Mouse (Mus musculus): ENCODE results near the gene Hectd2.
A peak's percentile ranks its signal among the peaks of the same experiment; 100 is the strongest.

The Hectd2 gene

DNA sequence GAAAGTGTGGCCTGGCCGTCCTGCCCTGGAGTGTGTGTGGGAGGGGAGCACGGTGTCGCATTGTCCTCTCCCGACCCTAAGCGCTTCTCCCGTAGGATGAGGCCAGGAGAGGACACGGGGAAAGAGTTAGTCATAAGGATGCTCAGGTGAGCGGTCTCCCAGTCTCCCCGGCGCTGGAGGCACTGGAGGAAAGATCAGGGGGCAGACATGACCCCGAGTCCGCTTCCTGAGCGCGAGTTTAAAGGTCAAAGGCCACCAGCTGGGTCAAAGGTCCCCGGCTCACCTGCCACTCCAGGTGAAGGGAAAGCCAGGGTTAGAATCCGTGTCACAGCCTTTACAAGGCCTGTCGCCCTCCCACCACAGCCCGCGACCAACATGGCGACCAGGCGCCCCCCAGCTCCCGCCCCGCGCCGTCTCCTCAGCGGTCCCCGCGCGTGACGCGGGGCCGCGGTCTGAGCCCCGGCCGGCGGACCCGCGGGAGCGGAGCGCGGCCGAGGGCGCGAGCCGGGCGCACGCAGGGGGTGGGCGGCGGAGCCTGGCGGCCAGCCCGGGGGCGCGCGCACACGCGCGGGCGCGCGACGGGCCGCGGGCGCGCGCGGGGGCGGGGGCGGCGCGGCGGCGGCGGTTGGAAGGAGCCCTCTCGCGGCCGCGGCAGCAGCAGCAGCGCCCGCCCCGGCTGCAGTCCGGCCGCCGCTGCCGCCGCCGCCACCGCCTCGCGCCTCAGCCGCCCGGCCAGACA, at the start of gene Hectd2:
Gene Hectd2 (plus strand): TSS at position 594 of the 739 bp plus-strand sequence.
- no peak for DNase-seq (ENCODE audit: low read depth, low spot score)

DNA sequence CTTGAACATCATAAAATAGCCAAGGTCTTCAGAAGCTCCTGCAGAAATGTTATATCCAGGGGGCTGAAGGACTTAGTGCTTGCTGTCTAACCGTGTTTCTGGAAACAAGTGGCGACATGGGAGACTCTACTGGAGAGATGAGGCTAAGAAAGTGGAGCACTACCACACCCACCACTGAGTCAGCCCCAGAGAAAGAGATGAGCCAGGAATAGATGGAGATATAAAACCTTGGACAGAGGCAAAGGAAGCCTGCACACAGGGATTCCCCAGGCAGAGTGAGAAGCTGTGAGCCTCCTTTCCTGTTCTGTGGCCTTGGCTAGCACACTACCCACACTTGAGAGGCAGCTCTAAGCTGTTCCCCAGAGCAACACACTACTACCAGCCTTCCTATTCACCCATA, 49.7 kb upstream of the Hectd2 start:
- DNase-seq (ENCODE audit: low read depth, low spot score), result no peak

DNA sequence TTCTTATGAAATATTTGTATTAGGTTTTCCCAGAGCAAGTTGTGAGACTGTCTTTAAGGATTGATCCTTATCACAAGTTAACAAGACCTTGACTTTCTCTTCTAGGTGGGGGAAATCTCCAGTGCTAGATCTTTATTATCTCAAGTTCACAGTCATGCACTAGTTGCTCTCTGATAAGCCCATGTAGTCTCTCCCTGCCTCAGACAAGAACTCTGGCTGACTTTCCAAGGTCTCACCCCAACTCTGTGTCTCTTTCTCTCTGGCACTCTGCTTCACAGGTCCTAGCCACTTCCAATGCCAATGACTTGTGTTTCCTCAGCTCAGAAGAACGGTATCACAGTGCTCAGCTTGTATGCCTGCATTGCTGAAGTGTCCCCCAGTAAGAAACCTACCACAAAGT, 43.1 kb upstream of the Hectd2 start:
- no peak for DNase-seq (ENCODE audit: low read depth, low spot score)

DNA sequence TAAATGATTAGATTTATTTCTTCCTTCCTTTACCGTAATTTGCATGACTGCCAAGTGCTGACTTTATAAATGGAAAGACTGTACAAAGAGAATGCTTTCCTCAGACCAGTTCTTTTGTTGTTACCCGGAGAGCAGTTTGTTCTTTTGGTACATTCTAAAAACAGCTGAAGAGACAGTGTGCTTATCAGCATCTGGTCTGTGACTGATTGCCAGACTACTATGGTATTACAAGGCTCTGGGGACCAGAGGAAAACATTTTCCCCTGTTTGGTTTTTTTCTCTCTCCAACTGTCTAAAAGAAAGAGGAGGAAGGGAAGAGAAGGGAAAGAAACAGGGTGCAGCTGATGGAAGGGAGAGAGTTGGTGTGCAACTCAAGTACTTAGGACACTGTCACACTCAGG, 36.0 kb upstream of the Hectd2 start:
- no peak for DNase-seq (ENCODE audit: low read depth, low spot score)

DNA sequence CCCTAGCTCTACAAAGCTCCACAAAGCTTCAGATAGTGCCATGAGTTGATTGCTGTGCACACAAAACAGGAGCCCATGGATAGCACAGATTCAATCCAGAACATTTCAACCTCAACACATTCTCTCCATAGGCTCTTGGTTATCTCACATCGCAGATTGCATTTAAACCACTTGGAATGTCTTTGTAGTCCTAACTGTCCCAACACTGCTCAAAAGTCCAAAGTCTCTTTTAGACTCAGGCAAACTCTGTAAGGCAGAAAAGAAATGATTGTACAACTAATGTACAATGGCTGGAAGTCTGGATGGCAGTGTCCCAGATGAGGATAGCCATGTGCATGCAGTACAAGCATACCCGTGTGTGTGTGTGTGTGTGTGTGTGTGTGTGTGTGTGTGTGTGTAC, 32.9 kb upstream of the Hectd2 start:
- no peak for DNase-seq (ENCODE audit: low read depth, low spot score)

DNA sequence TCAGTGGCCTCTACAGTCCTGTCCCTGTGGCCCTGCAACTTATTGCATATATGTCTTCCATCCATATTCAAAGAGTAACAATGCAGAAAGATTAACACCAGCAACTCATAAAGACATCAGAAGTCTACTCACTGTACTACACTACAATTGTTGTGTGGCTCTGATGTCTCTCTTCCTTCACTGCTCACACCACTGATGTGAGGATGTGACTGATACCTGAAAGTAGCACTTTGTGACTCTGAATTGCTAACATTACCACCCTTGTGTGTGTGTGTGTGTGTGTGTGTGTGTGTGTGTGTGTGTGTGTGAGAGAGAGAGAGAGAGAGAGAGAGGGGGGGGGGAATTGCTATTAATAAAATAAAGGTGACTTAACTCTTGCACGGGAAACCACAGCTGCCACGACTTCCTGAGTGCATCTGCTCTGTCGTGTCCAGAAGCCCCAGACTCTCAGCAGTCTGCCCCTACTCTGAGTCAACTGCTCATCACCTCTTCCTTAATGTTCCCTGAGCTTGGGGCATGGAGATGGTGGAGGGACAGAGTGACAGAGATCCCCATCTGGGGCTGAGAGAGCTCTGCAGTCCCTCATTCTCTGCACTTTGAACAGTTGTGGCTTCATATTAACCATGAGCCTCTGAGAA, 31.8 kb upstream of the Hectd2 start:
- no peak for DNase-seq (ENCODE audit: low read depth, low spot score)

DNA sequence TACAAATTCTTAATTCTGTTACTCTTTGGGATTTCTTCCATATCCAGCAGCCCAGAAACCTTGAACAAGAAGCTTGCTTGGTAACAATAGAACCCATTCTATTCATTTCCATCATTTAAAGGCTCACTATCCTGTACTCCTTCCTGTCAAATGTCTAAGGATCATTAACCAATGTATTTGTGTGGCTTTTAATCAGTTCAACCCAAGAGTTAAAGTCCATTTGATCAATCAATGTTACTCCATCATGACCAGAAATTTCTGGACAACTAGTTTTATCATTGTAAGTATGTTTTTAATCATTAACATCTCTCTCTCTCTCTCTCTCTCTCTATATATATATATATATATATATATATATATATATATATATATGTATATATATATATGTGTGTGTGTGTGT, 29.4 kb upstream of the Hectd2 start:
- no peak for DNase-seq (ENCODE audit: low read depth, low spot score)

DNA sequence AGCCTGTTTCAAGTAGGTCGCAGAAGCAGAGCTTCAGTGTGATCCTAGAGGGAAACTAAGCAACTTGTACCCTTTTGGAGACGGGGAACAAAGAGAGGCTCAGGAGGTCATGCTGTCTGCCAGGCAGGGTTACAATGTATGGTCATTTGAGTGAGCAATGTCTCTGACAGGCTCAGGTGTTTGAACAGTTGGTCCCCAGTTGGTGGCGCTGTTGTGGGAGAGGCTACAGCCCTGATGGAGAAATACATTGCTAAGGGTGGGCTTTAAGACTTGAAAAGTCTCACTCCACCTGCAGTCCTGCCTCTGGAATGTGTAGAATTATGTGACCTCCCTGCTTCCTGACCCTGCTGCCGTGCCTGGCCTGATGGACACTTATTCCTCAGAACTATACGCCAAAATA, 21.4 kb upstream of the Hectd2 start:
- DNase-seq (ENCODE audit: low read depth, low spot score), result no peak

DNA sequence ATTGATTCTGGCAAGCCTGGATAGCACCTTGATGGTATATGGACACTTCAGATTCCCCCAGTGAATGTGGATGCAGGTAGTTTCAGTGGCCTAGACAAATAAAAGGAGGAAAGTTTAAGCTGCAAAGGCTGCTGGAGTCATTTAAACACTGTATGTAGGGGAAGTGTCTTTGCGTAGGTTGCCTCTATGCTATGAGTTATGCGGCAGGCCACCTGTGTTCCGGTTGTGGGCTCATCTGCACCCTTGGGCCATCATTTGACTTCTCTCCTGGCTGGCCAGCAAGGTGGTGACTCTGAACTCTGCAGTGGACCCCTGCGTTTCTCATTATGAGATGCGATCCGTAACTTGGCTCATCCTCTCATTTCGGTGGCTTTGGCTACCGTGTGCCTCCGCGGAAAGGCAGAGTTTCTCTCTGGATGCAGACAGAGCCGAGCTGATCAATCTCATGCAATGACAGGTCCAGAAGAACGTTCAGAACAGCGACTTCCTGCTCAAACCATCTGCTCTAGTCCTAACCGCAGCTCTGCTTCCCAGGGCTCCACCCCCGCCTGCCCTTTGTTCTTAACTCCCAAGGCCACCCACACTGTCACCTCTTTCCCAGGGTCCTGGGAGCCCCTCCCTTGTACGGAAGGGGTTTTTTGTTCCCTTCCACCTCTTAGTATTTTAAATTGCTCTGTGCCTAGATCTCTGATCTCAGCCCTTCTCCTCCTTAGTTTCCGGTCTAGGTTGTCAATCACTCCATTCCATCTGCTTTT, 20.3 kb upstream of the Hectd2 start:
- no peak for DNase-seq (ENCODE audit: low read depth, low spot score)

DNA sequence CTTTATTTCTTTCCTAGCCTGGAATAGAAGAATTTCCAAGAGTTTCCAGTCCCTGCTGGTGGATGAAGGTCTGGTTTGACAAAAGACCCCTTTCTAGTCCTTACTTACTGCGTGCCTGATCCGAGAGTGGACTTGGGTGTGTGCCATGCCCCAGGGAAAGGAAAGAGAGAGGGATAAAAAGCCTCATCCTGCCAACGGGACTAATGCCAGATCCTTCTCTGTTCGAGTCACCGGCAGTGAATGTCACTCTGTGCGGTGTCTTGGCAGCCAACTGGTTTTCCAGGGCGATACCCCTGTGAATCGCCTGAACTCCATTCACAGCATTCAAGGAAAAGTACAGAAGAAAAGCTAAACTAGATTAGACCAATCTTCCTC, 19.7 kb upstream of the Hectd2 start:
- peak; percentile 82 for DNase-seq (ENCODE audit: low read depth, low spot score)

DNA sequence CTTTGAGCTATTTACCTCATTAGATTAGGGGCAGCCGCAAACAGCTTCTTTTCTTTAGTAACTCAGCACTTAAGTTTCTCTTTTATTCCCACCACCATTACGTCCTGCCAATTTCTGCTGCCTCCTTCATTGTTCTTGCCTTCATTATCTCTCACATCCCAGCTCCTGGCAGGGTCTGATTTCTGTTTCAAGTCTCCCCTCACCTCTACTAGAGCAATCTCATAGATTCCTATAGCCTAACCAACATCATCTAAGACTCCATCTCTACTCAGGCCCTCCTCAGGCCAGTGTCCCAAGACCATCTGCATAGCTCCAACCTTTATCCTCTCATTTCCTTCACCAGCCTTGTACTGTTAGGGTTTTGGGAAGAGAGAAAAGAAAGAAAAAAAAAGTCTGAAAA, 19.3 kb upstream of the Hectd2 start:
- DNase-seq (ENCODE audit: low read depth, low spot score), result no peak

DNA sequence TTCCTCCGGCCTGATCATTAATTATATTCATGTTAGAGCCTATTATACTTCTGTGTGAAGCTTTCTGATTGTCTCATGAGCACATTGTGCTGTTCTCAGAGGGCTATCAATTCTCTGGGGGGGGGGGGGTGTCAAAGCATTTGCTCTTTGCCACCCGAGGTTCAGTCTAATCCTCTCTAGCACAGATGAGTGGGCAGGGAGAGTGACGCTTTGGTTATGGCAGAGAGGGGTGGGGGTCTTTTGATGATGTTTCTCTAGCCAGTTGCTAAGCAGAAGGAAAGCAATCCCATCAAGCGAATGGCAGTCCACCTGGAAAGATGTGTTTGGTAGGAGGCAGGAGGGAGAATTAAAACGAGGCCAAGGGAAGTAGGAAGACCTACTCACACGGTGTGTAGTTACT, 18.6 kb upstream of the Hectd2 start:
- no peak for DNase-seq (ENCODE audit: low read depth, low spot score)

DNA sequence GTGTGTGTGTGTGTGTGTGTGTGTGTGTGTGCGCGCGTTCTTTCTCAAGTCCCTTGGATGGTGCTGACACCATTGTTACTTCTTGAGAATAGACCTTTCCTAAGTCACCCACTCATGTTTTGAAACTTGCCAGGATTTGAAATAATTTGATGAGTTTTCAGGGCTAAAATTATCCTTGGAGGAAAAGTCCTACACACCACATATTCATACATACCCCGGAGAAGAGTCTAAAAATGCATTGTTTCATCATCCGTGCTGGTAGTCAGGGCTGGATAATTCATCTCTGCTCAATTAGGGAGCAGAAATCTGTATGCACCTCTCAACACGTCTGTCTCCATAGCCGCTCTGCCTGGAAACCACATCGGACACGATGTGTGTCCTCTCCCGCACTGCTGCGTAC, 17.5 kb upstream of the Hectd2 start:
- no peak for DNase-seq (ENCODE audit: low read depth, low spot score)

DNA sequence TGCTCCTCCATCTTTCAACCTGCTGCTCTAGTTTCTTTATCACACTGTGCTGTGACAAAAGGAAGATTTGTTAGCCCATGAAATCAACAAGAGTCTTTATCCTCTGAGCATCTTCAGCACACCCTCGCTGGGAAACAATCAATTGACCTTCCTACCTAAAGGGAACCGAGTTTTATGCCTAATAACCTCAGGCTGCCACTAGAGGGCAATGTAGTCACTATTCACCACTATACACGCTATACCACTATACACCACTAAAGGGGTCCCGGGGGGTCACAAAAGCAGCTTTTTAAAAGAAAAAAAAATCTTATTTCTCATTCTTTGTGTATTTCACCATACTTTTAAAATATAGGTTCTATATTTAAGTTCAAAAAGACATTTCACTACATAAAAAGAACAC, 15.9 kb upstream of the Hectd2 start:
- DNase-seq (ENCODE audit: low read depth, low spot score), result no peak

DNA sequence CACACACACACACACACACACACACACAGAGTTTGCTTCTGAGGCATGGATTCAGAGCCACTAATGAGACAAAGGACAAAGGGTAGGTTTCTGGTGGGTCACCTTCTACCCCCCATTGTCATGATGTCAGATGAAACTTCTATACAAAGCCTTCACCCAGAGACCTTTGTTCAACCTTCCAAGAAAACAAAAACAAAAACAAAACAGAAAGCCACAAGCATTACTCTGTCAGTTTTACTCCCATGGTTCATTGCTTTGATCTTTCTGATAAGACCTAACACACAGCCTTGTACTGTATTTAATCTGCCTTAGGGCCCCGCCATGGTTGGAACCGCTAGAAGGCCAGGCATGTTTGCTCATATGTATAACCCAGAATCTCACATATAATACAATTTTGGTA, 15.1 kb upstream of the Hectd2 start:
- no peak for DNase-seq (ENCODE audit: low read depth, low spot score)

DNA sequence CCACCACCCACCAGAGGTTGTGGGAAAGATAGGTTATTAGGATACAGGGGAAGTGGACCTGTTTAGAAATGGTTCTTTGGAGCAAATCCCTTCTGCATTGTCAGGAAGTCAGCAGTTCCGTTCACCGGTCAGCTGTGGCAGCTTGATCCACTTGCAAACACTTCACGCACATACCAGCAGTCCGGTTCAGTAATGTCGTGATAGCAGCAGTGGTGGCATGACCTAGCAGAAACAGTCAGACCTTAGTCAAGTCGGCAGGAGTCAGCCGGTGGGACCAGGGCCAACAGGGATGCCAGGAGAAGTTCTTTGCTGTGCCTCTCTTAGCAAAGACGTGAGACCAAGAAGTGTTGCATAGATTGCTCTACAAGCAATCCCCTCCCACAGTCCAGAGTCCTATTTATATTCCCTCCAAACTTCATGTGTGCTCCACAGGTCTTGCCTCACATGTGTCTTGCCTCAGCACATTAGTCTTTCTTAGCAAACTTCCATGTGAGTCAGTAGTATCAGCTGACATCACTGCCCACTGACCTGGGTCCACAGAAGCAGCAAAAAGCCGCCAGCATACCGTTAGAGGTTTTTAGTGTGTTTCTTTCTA, 14.3 kb upstream of the Hectd2 start:
- DNase-seq (ENCODE audit: low read depth, low spot score), result no peak

DNA sequence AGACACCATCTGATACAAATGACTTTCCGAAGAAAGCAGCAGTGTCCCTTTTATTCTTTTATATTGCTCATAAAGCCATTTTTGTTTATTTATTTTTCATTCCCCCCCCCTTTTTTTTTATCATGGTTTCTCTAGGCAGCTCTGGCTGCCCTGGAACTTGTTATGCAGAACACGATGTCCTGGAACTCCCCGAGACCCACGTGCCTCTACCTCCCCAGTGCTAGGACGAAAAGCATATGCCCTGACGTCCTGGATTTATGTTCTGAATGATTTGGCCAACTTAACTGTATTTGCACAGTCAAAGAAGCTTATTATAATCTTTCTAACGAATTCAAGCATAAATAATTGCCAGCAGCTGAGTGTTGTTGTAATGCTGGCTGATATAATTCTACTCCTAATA, 13.7 kb upstream of the Hectd2 start:
- DNase-seq (ENCODE audit: low read depth, low spot score), result no peak

DNA sequence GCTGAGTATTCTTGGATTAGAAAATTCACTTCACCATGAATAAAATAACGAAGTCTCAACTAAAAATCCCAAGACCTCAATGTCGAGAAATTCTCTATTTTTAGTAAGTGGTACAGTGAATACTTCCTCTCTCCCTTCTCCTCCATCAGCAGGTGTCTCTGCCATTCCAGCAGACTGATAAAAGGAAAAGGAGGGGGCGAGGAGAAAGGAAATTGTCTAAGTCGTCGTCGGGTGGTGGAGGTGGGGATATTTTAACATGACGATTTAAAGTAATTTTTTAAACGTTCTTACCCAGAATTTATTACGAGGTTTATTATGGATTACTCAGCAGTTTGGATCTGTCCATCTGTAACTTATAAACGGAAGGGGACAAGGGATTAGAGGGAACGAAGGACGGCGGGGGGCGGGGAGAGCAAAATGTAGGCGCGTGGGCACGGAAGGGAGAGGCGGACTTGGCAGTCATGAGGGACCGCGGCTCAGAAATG, 836 bp upstream of the Hectd2 start:
- no peak for DNase-seq (ENCODE audit: low read depth, low spot score)

DNA sequence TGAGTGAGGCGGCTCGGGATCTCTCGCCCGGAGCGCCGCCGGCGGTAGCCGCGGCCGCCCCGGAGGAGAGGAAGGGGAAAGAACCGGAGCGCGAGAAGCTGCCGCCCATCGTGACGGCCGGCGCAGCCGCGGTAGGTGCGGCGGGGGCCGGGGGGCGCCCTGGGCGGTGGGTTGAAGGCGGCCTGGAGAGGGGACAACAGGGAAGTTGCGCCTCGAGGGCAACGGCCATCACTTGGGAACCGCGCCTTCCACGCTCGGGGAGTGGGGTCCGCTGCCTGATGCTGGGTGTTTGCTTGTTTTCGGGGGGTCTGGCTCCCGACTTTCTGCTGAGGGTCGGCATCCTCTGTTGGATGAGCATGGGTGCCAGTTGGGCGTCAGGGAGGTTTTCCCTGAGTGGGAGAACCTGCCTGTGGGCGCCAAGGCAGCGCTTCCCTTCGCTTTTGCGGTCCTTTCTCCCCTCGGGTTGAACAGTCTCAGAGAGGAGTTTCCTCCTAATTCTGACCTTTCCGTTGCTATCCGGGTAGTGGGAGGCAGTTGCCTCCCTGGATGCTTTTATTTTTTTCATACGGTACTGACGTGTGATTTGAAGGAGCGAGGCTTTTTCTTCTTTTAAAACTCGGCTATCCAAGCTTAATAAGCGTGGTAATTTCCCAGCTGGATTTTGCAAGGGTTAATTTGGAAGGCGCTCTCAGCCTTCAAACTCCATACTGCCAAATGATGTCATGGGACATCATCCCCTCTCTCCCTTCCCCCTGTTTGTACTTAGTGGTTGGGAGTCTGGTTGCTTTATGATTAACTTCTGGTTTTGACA, 551 bp downstream of the Hectd2 start:
- DNase-seq (ENCODE audit: low read depth, low spot score), result no peak

DNA sequence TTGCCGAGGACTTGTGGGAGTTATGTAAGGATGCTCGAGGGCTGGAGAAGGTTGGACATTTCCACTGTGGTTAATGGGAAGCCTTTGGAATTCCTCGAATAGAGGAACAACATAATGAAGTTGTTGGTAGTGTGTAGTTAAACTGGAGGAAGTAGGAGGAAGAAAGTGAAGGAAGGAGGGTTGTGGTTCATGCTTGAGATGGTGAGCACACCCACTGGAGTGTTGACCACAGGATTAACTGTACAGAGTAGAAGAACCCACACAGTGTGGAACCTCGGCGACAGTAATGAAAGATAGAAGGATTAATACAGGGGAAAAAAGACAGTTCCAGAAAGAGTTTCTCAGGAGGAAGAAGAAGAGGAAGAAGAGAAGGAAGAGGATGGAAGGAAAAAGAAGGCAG, 4.9 kb downstream of the Hectd2 start:
- no peak for DNase-seq (ENCODE audit: low read depth, low spot score)

DNA sequence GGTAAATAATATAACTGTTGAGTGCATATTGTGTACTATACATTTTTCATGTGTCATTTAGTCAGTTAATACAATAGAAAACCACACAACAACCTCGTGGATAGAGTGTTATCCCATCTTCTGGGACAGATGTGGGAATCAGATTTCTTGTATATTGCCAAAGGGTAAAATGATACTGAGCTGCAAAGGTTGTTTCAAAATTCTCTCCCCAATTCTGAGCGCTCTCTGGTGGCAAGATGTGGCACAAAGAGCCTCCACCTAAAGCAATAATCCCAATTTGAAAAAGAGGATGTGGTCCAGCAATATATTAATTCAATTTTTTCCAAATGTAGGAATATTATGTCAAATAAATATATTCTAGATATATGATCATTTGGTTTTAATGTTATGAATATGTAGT, 5.7 kb downstream of the Hectd2 start:
- no peak for DNase-seq (ENCODE audit: low read depth, low spot score)

DNA sequence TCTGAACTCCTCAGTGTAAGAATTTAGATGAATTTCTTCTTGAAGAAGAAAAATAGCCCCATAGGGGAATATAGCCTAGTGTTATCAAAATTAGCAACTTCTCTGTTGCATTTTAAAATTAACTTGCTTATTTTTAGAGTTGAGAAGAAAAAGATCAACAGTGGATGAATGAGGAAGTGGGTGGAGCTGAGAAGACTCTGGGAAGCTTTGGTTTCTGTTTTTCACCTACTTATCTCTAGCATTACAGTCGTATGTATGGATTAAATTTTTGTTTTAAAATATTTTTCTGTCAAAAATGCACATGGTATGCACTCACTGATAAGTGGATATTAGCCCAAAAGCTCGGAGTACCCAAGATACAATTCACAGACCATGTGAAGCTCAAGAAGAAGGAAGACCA, 6.7 kb downstream of the Hectd2 start:
- DNase-seq (ENCODE audit: low read depth, low spot score), result no peak
